Mouse (Mus musculus) adrenal gland, adult 18-20 months (tissue): ENCODE data around the gene Igfbp7. TPM values are rescaled to one million over a fixed set of nuclear protein-coding genes. Genes with fewer than 3 reads are reported as not detected.
A peak's percentile ranks its signal among the peaks of the same experiment; 100 is the strongest.

Source experiments
- DNase-seq, 2 experiments: peaks; one replicate each; pipeline ENCODE4 v3.0.0; 2021 to 2022; ENCODE audit warnings: low spot score in 2 of 2
- total RNA-seq, 2 experiments: library from RNA; stranded (reverse); gene quantifications; 1 replicate in 1 of 2; 2 replicates in 1 of 2; pipeline ENCODE4 v1.2.3; 2021

Gene Igfbp7
- total RNA-seq, 2 experiments from 2014 or later: 513 to 592 TPM

GRCm38 (mm10) chr5:77355307-77356265 lies 52.3 kb downstream of the Igfbp7 start:
- DNase-seq: no peak

DNA sequence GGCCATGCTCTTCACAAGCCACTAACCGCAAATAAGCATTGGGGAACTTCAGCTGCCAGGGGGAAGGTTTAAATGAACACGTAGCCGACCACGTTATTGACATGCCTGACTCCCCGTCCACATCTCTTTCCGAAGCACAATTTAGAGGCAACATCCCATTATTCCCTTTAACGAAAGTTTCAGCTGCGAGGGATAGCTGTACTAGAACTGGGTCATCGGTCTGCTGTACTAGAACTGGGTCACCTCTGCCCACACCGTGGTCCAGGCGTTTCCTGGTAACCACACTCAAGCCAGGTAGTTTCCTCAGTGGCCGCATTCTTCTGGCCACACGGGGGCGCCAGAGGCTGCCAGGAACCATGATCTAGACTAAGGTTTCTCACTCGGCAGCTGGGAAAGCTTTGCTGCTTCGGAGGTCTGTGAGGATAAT lies 53.5 kb downstream of the Igfbp7 start:
- peak; percentile 88 to 89 for DNase-seq

DNA sequence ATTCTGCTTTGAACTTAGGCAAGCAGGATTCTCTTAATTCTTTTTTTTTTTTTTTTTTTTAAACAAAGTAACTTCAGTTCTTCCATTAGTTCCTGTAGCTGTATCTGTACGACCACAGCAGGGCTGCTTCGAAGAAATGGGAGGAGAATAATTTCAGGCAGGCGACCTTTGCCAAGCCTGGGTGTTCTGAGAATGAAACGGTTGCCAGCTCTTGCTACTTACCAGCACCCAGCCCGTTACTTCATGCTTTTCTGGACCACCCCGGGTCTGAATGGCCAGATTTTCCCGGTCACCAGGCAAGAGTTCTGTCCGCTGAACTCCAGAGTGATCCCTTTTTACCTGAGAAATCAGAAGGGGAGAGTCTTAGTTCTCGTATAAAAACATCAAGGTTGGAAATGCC lies 56.1 kb downstream of the Igfbp7 start:
- no peak for DNase-seq

- DNase-seq: no peak
Measured at GRCm38 (mm10) chr5:77349971-77350658, 57.7 kb downstream of the Igfbp7 start.

DNA sequence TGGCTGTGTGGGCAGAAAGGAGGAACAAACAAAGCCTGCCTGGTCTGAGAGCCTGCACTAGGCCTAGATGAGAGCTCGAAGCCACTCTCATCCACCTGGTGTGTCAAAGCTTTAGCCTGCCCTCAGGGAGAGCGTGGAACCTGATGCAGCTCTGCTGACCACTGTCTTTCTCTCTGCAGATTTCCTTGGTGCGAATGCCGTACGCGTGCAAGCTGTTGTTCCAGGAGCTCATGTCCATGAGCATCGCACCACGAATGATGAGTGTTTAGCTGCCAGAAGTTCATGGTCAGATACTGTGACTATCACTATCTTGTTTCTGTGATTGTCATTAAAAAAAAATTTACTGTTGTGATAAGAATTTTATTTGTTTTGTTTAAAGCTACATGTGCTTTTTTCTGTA lies 58.9 kb downstream of the Igfbp7 start:
- no peak for DNase-seq

- DNase-seq: no peak
Measured at GRCm38 (mm10) chr5:77340033-77340432, 67.8 kb downstream of the Igfbp7 start.

DNA sequence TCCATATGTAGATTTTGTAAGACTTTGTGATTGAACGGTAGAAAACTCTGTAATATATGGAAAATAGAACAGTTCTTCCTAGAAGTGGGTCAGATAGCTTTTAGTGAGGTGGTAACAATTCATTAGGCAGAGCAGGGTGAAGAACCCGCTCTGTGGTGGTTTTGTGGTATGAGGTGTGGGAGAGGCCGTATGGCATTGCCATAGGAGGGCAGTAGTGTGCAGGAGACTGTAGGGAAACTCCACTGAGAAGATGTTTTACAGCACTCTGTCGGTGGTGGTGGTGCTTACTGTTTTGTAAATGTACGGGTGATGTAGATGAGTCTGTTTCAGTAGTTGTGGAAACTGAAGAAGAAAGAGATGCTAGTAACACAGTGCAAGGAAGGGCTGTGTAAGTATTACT lies 77.7 kb downstream of the Igfbp7 start:
- DNase-seq: no peak

GRCm38 (mm10) chr5:77324936-77325335 lies 82.9 kb downstream of the Igfbp7 start:
- no peak for DNase-seq

DNA sequence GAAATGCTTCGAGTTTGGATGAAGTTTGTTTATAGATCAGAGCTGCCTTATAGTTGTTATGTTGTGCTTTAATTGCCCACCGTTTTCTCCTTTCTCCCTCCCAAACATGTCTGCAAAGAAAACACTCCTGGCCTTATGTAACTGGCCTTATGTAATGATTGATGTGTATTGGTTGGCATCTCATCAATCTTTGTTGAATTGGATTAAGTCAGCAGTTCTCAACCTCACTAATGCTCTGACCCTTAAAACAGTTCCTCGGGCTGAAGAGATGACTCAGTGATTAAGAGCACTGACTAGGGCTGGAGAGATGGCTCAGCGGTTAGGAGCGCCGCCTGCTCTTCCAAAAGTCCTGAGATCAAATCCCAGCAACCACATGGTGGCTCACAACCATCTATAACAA lies 92.9 kb downstream of the Igfbp7 start:
- no peak for DNase-seq

DNA sequence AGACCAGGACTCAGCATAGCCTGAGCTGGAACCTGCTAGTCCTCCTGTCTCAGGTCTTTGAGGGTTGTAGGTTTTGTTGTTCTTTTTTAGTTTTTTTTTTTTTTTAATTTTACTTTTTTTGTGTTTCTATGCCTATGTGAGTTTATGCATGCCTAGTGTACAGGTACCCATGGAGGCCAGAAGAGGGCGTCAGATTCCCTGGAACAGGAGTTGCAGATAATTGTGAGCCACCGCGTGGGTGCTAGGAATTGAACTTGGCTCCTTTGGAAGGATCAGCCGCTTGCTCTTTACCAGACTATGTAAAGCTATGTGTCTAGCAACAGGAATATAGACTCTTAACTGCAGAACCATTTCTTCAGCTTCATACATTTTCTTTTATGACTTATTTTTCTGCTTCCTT lies 93.6 kb downstream of the Igfbp7 start:
- no peak for DNase-seq

DNA sequence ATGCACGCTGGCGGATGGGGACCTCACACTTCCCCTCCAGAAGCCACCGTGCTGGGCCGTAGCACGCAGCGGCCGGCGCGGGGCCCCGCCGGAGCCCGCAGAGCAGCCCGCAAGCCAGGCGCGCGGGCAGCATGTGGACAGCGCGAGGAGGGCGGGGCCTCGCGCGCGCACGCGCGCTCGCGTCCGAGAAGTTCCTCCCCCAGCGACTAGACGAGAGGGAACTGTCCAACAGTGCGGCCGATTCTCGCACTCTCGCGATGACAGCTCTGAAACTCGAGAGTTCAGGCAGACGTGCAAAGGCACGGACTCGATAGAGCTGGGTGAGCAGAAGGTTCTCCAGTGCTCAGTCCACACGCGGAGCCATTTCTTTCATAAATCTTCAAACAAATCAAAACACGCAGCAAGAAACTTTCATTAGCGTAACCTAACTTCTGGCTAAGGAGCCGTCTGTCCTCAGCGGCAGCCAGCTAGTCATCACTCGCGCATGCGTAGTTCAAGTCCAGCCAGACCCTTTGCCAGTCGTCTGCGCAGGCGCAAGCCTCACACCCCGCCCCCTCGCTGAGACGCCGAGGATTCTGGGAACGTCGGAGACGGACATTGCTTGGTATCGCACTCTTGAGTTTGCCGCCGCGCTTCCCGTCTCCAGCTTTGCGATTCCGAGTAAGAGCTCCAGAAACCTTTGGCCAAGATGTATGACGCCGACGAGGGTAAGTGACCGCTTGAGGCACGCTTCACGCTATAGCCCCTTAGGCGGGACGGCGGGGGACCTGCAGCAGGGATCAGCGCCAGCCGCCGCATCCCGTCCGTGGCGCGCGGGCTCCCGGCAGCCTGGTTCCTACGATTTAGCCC lies 97.7 kb downstream of the Igfbp7 start, which contains the start of the genes Noa1 and Polr2b:
Noa1 (minus strand) TSS at position 161 of the 849 bp plus-strand sequence.
Polr2b (plus strand) TSS at position 224 of the 849 bp plus-strand sequence.
- peak; percentile 98 to 100 for DNase-seq

DNA sequence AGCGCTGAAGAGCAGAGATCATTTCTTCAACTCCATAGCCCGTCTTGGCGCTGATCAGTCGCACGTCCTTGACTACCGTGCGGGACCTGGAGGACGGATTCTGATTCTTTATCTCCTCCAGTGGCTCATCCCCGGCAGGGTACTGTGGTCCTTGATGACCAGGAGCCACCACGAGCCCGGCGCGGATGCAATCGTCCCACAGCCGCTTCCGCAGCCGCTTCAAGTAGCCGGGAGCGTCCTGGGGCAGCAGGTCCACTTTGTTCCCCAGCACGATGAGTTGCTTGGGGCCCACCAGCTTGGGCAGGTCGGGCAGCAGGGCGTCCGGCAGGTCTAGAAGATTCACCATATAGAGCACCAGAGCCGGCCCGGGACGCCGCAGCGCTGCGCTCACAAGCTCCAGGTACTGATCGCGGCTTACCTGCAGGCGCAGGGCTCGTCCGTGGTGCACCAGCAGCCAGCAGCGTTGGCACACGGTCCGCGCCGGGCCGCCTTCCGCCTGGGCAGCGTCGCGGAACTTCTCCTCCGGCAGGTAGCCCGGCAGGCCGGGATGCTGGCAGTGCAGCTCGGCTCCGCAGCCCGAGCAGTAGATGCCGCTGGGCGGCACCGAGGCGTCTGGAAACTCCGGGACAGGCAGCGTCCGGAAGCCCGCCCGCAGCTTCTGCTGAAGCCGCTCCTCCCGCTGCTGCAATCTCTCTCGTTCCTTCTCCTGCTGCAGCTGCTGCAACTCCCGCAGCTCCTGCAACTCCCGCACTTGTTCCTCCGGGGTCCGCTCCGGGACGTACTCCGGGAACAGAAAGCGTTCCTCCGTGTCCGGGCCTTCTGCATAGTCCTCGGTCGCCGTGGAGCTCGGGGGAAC lies 98.6 kb downstream of the Igfbp7 start:
- peak; percentile 31 to 41 for DNase-seq

DNA sequence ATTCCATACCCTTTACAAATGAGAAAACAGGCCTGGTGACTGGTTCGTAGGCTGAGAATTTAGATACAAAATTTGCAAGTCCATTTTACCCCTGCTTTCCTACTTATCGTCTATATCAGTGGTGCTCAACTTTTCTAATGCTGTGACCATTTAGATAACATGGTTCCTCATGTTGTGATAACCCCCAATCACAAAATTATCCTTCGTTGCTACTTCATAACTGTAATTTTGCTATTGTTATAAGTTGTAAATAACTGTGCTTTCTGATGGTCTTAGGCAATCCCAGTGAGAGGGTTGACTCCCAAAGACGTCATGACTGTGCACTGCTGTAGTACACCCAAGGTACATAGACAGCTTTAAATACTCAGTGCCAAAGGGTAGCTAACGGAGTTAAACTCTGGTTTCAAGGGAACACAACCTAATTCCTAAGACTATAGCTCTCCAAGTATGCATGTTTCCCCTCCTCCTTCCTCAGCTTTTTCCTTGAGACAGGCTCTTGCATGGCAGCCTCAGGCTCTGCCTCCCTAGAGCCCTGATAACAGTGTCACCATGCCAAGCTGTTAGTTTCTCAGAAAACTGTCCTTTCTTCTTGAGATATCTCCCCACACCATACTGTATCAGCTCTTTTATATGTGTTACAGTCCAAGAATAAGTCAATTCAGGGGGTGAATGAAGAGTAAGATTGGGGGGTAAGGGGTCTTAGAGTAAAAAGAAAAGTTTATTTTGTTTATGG lies 99.9 kb downstream of the Igfbp7 start:
- no peak for DNase-seq

DNA sequence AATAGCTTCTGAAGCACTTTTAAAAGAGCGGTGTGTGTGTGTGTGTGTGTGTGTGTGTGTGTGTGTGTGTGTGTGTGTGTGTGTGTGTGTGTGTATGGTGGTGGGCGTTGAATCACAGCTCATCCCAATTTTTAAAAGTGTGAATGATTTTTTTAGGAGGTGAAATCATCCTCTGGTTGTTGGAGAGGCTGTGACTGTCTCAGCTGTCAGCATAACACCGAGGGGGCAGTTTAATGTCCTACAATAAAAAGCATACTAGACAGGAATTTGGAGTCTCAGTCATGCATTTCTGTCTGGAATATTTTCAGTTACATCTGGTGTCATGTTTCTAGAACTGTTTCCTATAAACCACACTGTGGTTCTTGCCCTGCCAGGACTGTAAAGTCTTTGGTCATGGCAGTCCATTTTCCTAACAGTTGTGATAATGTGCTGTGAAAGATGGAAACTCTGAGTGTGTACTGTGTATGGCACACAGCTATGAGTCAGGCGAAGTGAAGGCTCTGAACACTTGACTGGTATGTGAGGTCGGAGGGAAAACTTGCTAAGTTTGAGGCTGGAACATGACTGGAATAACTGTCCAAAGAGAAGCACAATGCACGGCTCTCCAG lies 106.4 kb downstream of the Igfbp7 start:
- DNase-seq: no peak

DNA sequence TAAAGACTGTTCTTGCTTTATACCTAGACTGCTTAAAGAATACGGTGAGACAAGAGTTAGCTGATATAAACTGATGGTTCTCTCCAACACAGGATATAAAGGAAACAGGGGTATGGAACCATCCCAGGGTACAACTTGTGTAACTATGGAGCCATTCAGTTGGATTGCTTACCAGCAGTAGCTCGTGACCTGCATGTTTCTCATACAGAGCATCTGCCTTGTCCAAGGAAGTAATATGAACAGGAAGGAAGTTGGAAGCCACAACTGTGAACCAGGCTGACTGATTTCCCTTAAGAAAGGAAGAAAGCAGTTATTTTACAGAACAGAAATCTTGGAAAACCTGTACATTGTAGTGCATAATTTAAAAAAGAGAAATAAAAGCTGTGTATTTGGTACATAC lies 108.4 kb downstream of the Igfbp7 start:
- DNase-seq: no peak
